Mouse (Mus musculus) embryonic facial prominence, embryonic 10.5 days (tissue): ENCODE measurements around the gene Ston1. TPM values are rescaled to one million over a fixed set of nuclear protein-coding genes. Genes with fewer than 3 reads are reported as not detected.

Experiments used
- DNase-seq: peaks from one replicate; pipeline ENCODE4 v3.0.0-alpha.2; 2017; ENCODE audit warnings: low spot score
- H3K27ac ChIP-seq: fragments of 300-500 bp; sonication (generic); replicated peaks from 2 replicates; pipeline ENCODE4 v1.5.1; 2016; ENCODE audit warnings: mild to moderate bottlenecking
- H3K27me3 ChIP-seq: fragments of 300-500 bp; sonication (generic); replicated peaks from 2 replicates; pipeline ENCODE4 v1.6.1; 2016; ENCODE audit warnings: low read depth, mild to moderate bottlenecking; ENCODE audit not compliant: poor library complexity, severe bottlenecking
- H3K36me3 ChIP-seq: fragments of 300-500 bp; sonication (generic); replicated peaks from 2 replicates; pipeline ENCODE4 v1.6.1; 2016; ENCODE audit warnings: mild to moderate bottlenecking, moderate library complexity
- H3K4me1 ChIP-seq: fragments of 300-500 bp; sonication (generic); 2 replicates; pipeline ENCODE4 v1.6.1; 2016
- H3K4me3 ChIP-seq: fragments of 300-500 bp; sonication (generic); 2 replicates; pipeline ENCODE4 v1.5.1; 2016; ENCODE audit warnings: mild to moderate bottlenecking, moderate library complexity
- H3K9me3 ChIP-seq: fragments of 300-500 bp; sonication (generic); 2 replicates; pipeline ENCODE4 v1.6.1; 2016; ENCODE audit warnings: mild to moderate bottlenecking
- WGBS: fragments of 180-500 bp; shearing (Covaris S2); methylation state at CpG from one replicate; pipeline ENCODE4 v1.1.7; 2016; 5-methylcytosine and 5-hydroxymethylcytosine counted together
- polyA plus RNA-seq: library from polyadenylated mRNA; unstranded; fragments of >200 nt; fragmentation: Nextera tagmentation; extraction: Ambion mirVana; gene quantifications from 2 replicates; pipeline ENCODE4 v1.2.1, GENCODE M21; 2016

Ston1 gene
- polyA plus RNA-seq, 1 experiment from 2014 or later = 2.3 TPM

DNA sequence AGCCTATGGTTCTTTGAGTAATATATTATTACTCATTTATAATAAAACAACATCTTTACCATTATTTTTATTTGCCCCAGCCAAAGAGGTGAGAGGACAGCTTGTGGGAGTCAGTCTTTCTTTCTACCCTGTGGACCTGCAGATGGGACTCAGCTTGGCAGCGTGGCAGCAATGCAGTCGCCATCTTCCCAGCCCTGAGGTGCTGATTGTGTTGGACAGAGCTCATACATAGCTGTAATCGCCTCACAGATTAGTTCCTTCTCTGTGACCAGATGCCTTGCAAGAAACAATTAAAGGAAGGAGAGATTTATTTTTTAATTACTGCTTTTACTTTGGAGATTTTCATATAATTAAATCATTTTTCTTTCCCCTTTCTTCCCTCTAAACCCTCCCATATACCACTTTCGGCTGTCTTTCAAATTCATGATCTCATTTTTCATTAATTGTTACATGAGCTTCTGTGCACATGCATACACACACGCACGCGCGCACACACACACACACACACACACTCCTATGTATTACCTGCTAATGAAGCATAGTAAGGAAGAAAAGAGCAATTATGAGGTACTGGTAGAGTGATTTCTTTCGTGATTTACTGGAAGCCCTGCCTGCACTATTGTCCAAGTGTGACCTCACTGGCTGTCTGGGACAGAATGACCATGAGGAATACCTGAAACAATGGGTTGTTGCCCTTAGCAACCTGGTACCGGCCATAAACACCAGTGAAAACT lies 27.5 kb upstream of the Ston1 start:
- Histone ChIP-seq H3K27me3 (no peaks in the 10 kb centered on the region), H3K4me3 (no peak overlapping the region), H3K27ac (no peak overlapping the region), H3K36me3 (peaks cover 87% of the 10 kb centered on the region), H3K9me3 (no peaks in the 10 kb centered on the region), H3K4me1 (no peaks in the 10 kb centered on the region; the same call in 1 of the 2 replicates)
- WGBS = 88% methylated on average over 10 of the region's 10 CpGs
- no peak for DNase-seq

DNA sequence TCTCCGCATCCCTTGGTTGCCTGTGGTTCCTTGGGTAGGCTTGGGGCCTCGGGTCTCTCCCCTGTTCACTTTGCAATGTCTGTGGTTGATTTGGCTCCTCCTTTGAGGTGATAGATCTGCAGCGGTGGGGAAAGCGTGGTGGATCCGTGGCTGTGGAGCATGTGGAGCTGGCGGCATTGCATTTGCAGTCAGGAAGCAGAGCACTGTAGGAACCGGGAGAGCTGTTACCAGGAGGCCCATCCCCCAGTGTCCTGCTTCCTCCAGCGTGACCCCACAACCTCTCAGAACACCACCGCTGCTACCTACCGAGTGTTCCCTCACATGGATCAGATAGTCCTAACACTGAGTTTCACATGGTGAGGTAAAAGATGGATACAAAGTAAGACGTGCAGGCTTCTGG lies 26.7 kb upstream of the Ston1 start:
- Histone ChIP-seq H3K36me3 (peaks cover 86% of the 10 kb centered on the region), H3K27me3 (no peaks in the 10 kb centered on the region), H3K4me1 (no peaks in the 10 kb centered on the region; the same call in 1 of the 2 replicates), H3K9me3 (no peaks in the 10 kb centered on the region), H3K4me3 (no peak overlapping the region), H3K27ac (no peak overlapping the region; the same call in 1 of the 2 replicates)
- no peak for DNase-seq
- WGBS = 78% methylated on average over 11 of the region's 11 CpGs

DNA sequence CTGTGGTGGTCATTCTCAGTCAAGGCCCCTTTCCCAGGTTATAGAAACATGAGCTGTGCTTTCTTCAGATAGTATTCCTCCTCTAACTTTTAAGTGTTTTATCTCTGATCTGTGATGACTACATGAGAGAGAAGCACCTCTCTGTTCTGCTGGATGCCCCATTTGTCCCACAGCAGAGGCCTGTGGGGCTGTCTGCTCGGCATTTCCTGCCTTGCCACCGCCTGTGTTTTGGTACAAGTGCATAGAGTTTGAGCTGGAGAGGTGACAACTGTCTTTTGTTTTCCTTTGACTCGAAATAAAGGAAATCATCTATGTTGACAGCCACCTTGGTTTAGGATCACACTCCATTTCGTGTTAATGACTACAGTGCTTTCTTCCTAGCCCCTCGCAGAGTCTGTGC lies 22.7 kb upstream of the Ston1 start:
- Histone ChIP-seq H3K4me3 (no peak overlapping the region), H3K9me3 (no peaks in the 10 kb centered on the region), H3K27me3 (no peaks in the 10 kb centered on the region), H3K27ac (no peak overlapping the region), H3K36me3 (peaks cover 83% of the 10 kb centered on the region), H3K4me1 (no peaks in the 10 kb centered on the region; the same call in 1 of the 2 replicates)
- no peak for DNase-seq
- WGBS = 75% methylated on average over 5 of the region's 5 CpGs

DNA sequence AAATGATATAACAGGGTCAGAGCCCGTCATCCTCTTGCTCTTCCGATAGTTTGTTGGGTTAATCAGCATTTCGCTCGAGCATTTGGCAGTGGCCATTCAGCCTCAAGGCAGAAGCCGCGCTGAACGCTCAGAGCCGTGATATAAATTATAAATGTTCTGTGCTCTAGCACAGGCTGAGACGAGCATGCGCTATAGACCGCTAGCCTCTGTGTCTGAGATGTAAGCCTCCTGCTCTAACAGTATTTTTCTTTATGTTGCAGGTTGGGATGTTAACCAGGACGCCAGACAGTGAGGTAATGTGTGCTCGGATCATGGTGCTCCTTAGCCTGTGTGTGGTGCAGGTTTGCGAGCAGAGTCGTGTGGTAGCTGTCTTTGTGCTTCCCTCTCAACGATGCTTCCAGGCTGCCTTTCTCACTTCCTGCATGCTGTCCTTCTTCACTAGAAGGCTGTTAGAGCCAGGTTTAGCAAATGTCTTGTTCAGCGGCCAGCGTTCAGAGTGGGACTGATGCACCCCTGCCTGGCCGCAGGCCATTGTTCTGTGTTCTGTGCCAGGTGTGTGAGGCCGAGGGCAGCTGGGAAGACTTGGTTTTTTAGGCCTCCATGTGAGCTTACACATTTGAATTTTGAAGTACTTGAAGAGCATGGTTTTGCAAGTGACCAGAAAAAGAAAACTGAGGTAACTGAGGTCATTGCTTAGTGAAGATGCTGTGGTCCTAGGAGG lies 18.8 kb upstream of the Ston1 start:
- DNase-seq = no peak
- Histone ChIP-seq H3K9me3 (no peaks in the 10 kb centered on the region), H3K27me3 (no peaks in the 10 kb centered on the region), H3K4me3 (no peak overlapping the region), H3K4me1 (0 out of 2 replicates have a peak, but pooled peaks cover 4% of the 10 kb centered on the region), H3K27ac (no peak overlapping the region), H3K36me3 (peaks cover 73% of the 10 kb centered on the region)
- WGBS = 92% methylated on average over 20 of the region's 20 CpGs

GRCm38 (mm10) chr17:88580556-88580955 lies 16.9 kb upstream of the Ston1 start:
- H3K27ac ChIP-seq = no peak overlapping the region
- WGBS = 88% methylated on average over 6 of the region's 6 CpGs
- DNase-seq = no peak
- no peak overlapping the region for H3K4me3 ChIP-seq
- 0 out of 2 replicates have a peak, but pooled peaks cover 4% of the 10 kb centered on the region for H3K4me1 ChIP-seq
- no peaks in the 10 kb centered on the region for H3K27me3 ChIP-seq
- H3K36me3 ChIP-seq = peaks cover 80% of the 10 kb centered on the region
- no peaks in the 10 kb centered on the region for H3K9me3 ChIP-seq

DNA sequence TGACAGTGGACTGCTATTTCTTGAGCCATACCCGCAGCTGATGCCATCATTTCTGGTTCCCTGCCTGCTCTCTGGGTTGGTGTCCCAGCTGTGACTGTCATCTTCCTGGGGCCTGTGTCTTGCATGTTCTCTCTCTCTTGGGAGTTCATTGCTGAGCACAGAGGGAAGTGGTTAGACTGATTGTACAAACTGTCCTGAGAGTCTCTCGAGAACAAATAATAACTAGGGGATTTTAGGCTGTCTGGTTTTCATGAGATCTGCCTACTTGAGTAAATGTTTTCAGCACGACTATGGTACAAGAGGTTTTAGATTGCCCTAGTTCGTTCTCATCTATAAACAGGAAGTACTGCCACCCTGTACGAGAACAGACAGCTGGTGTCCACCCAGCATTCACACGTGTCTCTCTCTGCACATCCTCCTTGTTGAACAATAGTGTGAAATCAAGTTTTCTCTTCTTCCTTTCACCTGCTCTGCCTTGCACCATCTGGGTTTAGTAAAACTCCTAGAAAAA lies 15.9 kb upstream of the Ston1 start:
- no peak for DNase-seq
- no peaks in the 10 kb centered on the region for H3K9me3 ChIP-seq
- no peak overlapping the region for H3K27ac ChIP-seq
- peaks cover 80% of the 10 kb centered on the region for H3K36me3 ChIP-seq
- H3K4me3 ChIP-seq = no peak overlapping the region
- no peaks in the 10 kb centered on the region for H3K27me3 ChIP-seq
- 0 out of 2 replicates have a peak, but pooled peaks cover 4% of the 10 kb centered on the region for H3K4me1 ChIP-seq
- 74% methylated on average over 6 of the region's 6 CpGs for WGBS

DNA sequence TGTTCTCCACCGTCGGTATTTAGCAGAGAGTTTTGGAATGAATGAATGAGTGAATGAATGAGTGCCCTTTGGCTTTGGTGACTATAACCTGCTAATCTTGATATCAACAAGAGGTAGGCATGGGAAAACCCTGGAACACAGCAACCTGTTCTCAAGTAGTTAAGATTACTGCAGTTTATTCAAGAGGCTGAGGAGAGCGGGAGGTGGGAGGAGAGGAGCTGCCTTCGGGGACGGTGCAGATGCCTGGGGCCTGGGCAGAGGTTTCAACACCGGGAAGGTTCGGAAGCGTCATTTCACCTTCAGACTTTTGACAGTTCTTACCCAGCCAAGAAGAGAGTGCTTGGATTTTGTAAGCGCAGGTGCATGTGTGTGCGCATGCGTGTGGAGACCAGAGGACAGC lies 14.5 kb upstream of the Ston1 start:
- H3K9me3 ChIP-seq = no peaks in the 10 kb centered on the region
- whole genome bisulfite sequencing = 88% methylated on average over 11 of the region's 11 CpGs
- H3K4me1 ChIP-seq = 0 out of 2 replicates have a peak, but pooled peaks cover 4% of the 10 kb centered on the region
- H3K4me3 ChIP-seq = no peak overlapping the region
- no peak overlapping the region for H3K27ac ChIP-seq
- H3K36me3 ChIP-seq = peaks cover 72% of the 10 kb centered on the region
- no peak for DNase-seq
- H3K27me3 ChIP-seq = no peaks in the 10 kb centered on the region

GRCm38 (mm10) chr17:88583411-88583810 lies 14.1 kb upstream of the Ston1 start:
- no peaks in the 10 kb centered on the region for H3K27me3 ChIP-seq
- H3K36me3 ChIP-seq = peaks cover 72% of the 10 kb centered on the region
- 92% methylated on average over 8 of the region's 8 CpGs for WGBS
- 0 out of 2 replicates have a peak, but pooled peaks cover 4% of the 10 kb centered on the region for H3K4me1 ChIP-seq
- no peak for DNase-seq
- H3K9me3 ChIP-seq = no peaks in the 10 kb centered on the region
- H3K4me3 ChIP-seq = no peak overlapping the region
- no peak overlapping the region for H3K27ac ChIP-seq

DNA sequence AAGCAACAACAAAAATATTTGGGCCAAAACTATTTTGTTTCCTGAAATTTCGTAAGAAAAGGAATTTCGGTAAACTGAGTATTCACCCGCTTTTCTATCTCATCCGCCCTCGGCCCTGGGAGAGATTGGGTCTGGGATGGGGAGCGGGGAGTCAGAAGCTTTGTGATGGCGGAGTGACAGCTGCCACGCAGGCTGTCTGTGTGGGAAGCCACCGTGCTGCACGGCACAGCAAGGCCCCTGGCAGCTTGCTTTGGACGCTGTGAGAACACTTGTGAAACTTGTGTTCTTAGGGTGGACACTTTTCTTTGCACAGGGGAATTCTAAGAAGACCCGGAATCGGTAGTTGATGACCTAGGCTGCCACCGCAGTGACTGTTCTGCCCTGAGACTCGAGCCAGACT lies 10.1 kb upstream of the Ston1 start:
- no peak overlapping the region for H3K4me3 ChIP-seq
- H3K27me3 ChIP-seq = no peaks in the 10 kb centered on the region
- H3K9me3 ChIP-seq = no peaks in the 10 kb centered on the region
- H3K36me3 ChIP-seq = peaks cover 64% of the 10 kb centered on the region
- H3K27ac ChIP-seq = no peak overlapping the region
- WGBS = 81% methylated on average over 15 of the region's 15 CpGs
- H3K4me1 ChIP-seq = no peaks in the 10 kb centered on the region
- DNase-seq = no peak

GRCm38 (mm10) chr17:88588228-88588627 lies 9.3 kb upstream of the Ston1 start:
- no peaks in the 10 kb centered on the region for H3K9me3 ChIP-seq
- H3K27ac ChIP-seq = no peak overlapping the region
- H3K36me3 ChIP-seq = peaks cover 58% of the 10 kb centered on the region
- no peaks in the 10 kb centered on the region for H3K4me1 ChIP-seq
- no peaks in the 10 kb centered on the region for H3K27me3 ChIP-seq
- no peak overlapping the region for H3K4me3 ChIP-seq
- DNase-seq = no peak
- 93% methylated on average over 8 of the region's 8 CpGs for WGBS

DNA sequence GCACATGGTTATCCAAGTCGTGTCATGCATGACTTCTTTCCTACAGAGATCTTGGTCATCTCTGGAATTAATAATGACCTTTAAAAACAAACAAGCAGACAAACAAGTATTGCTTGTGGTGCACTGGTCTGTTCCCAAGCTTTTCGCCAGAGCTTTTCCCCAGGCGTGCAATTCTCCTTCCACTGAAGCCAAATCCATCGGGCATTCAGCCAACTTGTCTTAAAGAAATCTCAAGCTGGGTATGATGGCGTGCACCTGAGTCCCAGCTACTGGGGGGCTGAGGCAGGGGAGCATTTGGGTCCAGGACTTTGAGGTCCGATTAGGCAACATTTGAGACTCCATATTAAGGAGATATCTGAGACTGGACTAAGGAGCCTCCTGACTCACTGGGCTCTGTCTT lies 7.2 kb upstream of the Ston1 start:
- Histone ChIP-seq H3K27ac (no peak overlapping the region), H3K36me3 (peaks cover 38% of the 10 kb centered on the region), H3K9me3 (no peaks in the 10 kb centered on the region), H3K4me1 (no peaks in the 10 kb centered on the region), H3K4me3 (no peak overlapping the region), H3K27me3 (no peaks in the 10 kb centered on the region)
- no peak for DNase-seq
- 92% methylated on average over 6 of the region's 6 CpGs for WGBS

DNA sequence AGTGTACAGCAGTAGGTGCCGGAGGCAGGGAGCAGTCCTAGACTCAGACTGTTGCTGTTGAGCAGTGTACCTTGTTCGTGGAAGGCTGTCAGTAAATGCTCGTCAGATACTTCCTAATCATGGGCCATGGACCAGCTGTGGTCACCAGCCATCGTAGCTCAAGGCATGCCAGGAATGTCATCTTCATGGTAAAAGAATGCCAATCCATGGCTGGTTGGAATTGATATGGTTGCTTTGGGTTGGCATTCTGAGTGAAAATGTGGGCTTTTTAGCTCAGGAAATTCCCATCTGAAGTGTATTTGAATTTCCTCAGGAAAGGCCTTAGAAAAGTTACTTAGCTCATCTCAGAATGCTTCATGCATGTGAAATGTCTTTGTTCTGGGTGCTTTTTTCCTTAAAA lies 2.4 kb upstream of the Ston1 start:
- no peaks in the 10 kb centered on the region for H3K27me3 ChIP-seq
- no peaks in the 10 kb centered on the region; the same call in 1 of the 2 replicates for H3K36me3 ChIP-seq
- H3K9me3 ChIP-seq = no peaks in the 10 kb centered on the region
- 81% methylated on average over 4 of the region's 4 CpGs for WGBS
- DNase-seq = no peak
- H3K4me3 ChIP-seq = no peak overlapping the region
- H3K4me1 ChIP-seq = peaks cover 34% of the 10 kb centered on the region
- no peak overlapping the region for H3K27ac ChIP-seq

DNA sequence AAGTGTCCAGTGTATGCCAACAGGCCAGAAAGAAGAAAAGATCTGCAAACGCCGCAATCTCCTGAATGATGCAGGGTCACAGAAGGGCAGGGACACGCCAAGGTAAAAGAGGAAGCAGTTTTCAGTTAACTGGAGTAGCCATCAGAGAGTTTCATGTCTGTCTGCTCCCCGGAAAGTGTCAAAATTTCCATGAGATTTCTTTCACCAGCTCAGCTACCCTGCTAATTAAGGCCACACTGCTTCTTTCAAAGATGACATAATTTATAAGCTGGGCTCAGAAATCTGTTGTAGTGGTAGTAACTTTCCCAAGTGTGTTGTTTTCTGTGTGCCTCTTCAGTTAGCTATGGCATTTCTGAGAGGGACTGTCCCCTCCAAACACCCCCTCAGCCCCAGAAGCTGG lies 1.4 kb upstream of the Ston1 start:
- no peak overlapping the region for H3K4me3 ChIP-seq
- 80% methylated on average over 4 of the region's 4 CpGs for WGBS
- no peaks in the 10 kb centered on the region for H3K9me3 ChIP-seq
- no peaks in the 10 kb centered on the region for H3K27me3 ChIP-seq
- DNase-seq = no peak
- H3K4me1 ChIP-seq = peaks cover 39% of the 10 kb centered on the region
- H3K27ac ChIP-seq = no peak overlapping the region
- no peaks in the 10 kb centered on the region for H3K36me3 ChIP-seq
